ENCODE assay signal across 10 mouse cellular contexts in genomic region chr10:75779206-75780174, GRCm38 (mm10). TPM values are rescaled to one million over a fixed set of nuclear protein-coding genes. Genes with fewer than 3 reads are reported as not detected.
DNase-seq lines count a peak whose midpoint lies in the region; ATAC-seq and TF ChIP-seq lines count a peak whose summit lies in the region.
"Had no signal": no experiment of that assay in that cellular context is flagged by ENCODE, and none has a peak within 500 bp of the region (broad histone marks: within the 10 kb centered on the region; RNA-seq: fewer than 3 reads in every experiment).

No protein-coding gene starts in this region.

- H3K4me1 ChIP-seq in hindbrain, embryonic 10.5 days (replicated peaks): peaks cover 17% of the 10 kb centered on the region
- H3K4me1 ChIP-seq in hindbrain, embryonic 13.5 days (replicated peaks): peaks cover 11% of the 10 kb centered on the region
- peaks cover 18% of the 10 kb centered on the region for H3K4me1 ChIP-seq in embryonic facial prominence, embryonic 13.5 days
- 0 out of 2 replicates have a peak, but pooled peaks cover 4% of the 10 kb centered on the region for H3K4me1 ChIP-seq in lung, postnatal 0 days (ENCODE audit: insufficient read depth, low read depth, low read length)

- H3K4me3 ChIP-seq in hindbrain, embryonic 10.5 days: peak overlapping the region; percentile 20; the same call in 1 of the 2 replicates
- H3K4me3 ChIP-seq in hindbrain, embryonic 13.5 days: no peak overlapping the region
- peak overlapping the region; percentile 46 for H3K4me3 ChIP-seq in embryonic facial prominence, embryonic 13.5 days
- H3K4me3 ChIP-seq in lung, postnatal 0 days (ENCODE audit: low read depth, low read length): peak overlapping the region; percentile 51

- no peak for TF ChIP-seq CTCF in lung, postnatal 0 days (IDR thresholded peaks at IDR 0.05)

- no peak overlapping the region for H3K9ac ChIP-seq in hindbrain, embryonic 13.5 days
- H3K9ac ChIP-seq in embryonic facial prominence, embryonic 13.5 days: no peak overlapping the region
- H3K9ac ChIP-seq in lung, postnatal 0 days (replicated peaks; ENCODE audit: low read depth): no peak overlapping the region

- H3K9me3 ChIP-seq in hindbrain, embryonic 10.5 days: no peaks in the 10 kb centered on the region
- H3K9me3 ChIP-seq in hindbrain, embryonic 13.5 days: no peaks in the 10 kb centered on the region
- no peaks in the 10 kb centered on the region; the same call in 1 of the 2 replicates for H3K9me3 ChIP-seq in embryonic facial prominence, embryonic 13.5 days
- H3K9me3 ChIP-seq in lung, postnatal 0 days (ENCODE audit: low read length): no peaks in the 10 kb centered on the region
- H3K9me3 ChIP-seq: G1E had no signal

- WGBS in hindbrain, embryonic 10.5 days: 49% methylated on average over 15 of the region's 15 CpGs
- WGBS in hindbrain, embryonic 13.5 days: 47% methylated on average over 15 of the region's 15 CpGs
- 35% methylated on average over 15 of the region's 15 CpGs for WGBS in embryonic facial prominence, embryonic 13.5 days
- 31% methylated on average over 15 of the region's 15 CpGs for WGBS in lung, postnatal 0 days

- ATAC-seq in hindbrain, embryonic 13.5 days (ENCODE audit: low FRiP score): no peak
- no peak for ATAC-seq in embryonic facial prominence, embryonic 13.5 days (ENCODE audit: insufficient number of reproducible peaks, insufficient read depth, low FRiP score, low TSS enrichment, low read depth)
- ATAC-seq in lung, postnatal 0 days: peak; percentile 30
- ATAC-seq in activated CD4-positive, CD25-positive, alpha-beta regulatory T cell, adult 4 months: no peak

- DNase-seq in hindbrain, embryonic 10.5 days (ENCODE audit: low spot score): no peak
- DNase-seq in kidney, postnatal 10 days: peak; percentile 59
- peak; percentile 64 for DNase-seq in lung, postnatal 0 days (ENCODE audit: low spot score)
- no peak for DNase-seq in layer of hippocampus, adult 11-12 months (ENCODE audit: low spot score)
- no peak for DNase-seq in cerebellum, postnatal 10 days

- TF ChIP-seq EP300 in lung, postnatal 0 days (IDR thresholded peaks at IDR 0.05): no peak

- peaks cover 54% of the 10 kb centered on the region for H3K27me3 ChIP-seq in hindbrain, embryonic 10.5 days (ENCODE audit: insufficient read depth, poor library complexity, severe bottlenecking)
- peaks cover 80% of the 10 kb centered on the region for H3K27me3 ChIP-seq in hindbrain, embryonic 13.5 days
- peaks cover 15% of the 10 kb centered on the region for H3K27me3 ChIP-seq in embryonic facial prominence, embryonic 13.5 days
- no peaks in the 10 kb centered on the region for H3K27me3 ChIP-seq in lung, postnatal 0 days (replicated peaks; ENCODE audit: insufficient read depth, low read length)

- H3K4me2 ChIP-seq in hindbrain, embryonic 13.5 days: no peak overlapping the region
- H3K4me2 ChIP-seq in embryonic facial prominence, embryonic 13.5 days: peak overlapping the region; percentile 80
- H3K4me2 ChIP-seq in lung, postnatal 0 days (replicated peaks; ENCODE audit: low read depth, low read length): peak overlapping the region; percentile 85

- no peak overlapping the region for H3K27ac ChIP-seq in hindbrain, embryonic 10.5 days
- H3K27ac ChIP-seq in hindbrain, embryonic 13.5 days: no peak overlapping the region
- no peak overlapping the region for H3K27ac ChIP-seq in embryonic facial prominence, embryonic 13.5 days
- H3K27ac ChIP-seq in lung, postnatal 0 days (ENCODE audit: low read length): 0 out of 2 replicates have a peak overlapping the region, but pooled peaks have one; percentile 5

- H3K36me3 ChIP-seq in hindbrain, embryonic 10.5 days: no peaks in the 10 kb centered on the region
- H3K36me3 ChIP-seq in hindbrain, embryonic 13.5 days: no peaks in the 10 kb centered on the region
- no peaks in the 10 kb centered on the region for H3K36me3 ChIP-seq in embryonic facial prominence, embryonic 13.5 days
- H3K36me3 ChIP-seq in lung, postnatal 0 days (ENCODE audit: insufficient read depth, low read length): no peaks in the 10 kb centered on the region
- H3K36me3 ChIP-seq: G1E had no signal

RNA-seq across cellular contexts. Expression of gene Gm20441, which starts 1.3 kb away (rescaled TPM):
- not detected in 2 replicates for polyA plus RNA-seq in hindbrain, embryonic 10.5 days (2016; fragmentation: Nextera tagmentation; extraction: Ambion mirVana)
- not detected in 2 replicates for polyA plus RNA-seq in hindbrain, embryonic 13.5 days (2015; fragmentation: Nextera tagmentation; extraction: Ambion mirVana)
- not detected in 2 replicates for polyA plus RNA-seq in embryonic facial prominence, embryonic 13.5 days (2015; fragmentation: Nextera tagmentation; extraction: Ambion mirVana)
- polyA plus RNA-seq in lung, postnatal 0 days (2015; fragmentation: Nextera tagmentation; extraction: Ambion mirVana): not detected in 2 replicates
- polyA plus RNA-seq in activated CD4-positive, CD25-positive, alpha-beta regulatory T cell, adult 4 months (2017; shearing (Covaris generic)): not detected
- polyA plus RNA-seq: frontal cortex, adult 2 months; G1E had no signal

RNA-seq across cellular contexts. Expression of gene Gstt3, which starts 1.7 kb away (rescaled TPM):
- polyA plus RNA-seq in hindbrain, embryonic 10.5 days (2016; fragmentation: Nextera tagmentation; extraction: Ambion mirVana): 1.4 and 1.9 TPM in 2 replicates
- 0.91 and 1.1 TPM in 2 replicates for polyA plus RNA-seq in hindbrain, embryonic 13.5 days (2015; fragmentation: Nextera tagmentation; extraction: Ambion mirVana)
- polyA plus RNA-seq in embryonic facial prominence, embryonic 13.5 days (2015; fragmentation: Nextera tagmentation; extraction: Ambion mirVana): 11.8 and 16.7 TPM in 2 replicates
- polyA plus RNA-seq in lung, postnatal 0 days (2015; fragmentation: Nextera tagmentation; extraction: Ambion mirVana): 56.6 and 58.9 TPM in 2 replicates
- polyA plus RNA-seq in activated CD4-positive, CD25-positive, alpha-beta regulatory T cell, adult 4 months (2017; shearing (Covaris generic)): 1 to 10 TPM; 3.3 to 6.1 TPM

RNA-seq across cellular contexts. Expression of gene Ddt, which starts 6.3 kb away (rescaled TPM):
- 94.1 and 95.3 TPM in 2 replicates for polyA plus RNA-seq in hindbrain, embryonic 10.5 days (2016; fragmentation: Nextera tagmentation; extraction: Ambion mirVana)
- polyA plus RNA-seq in hindbrain, embryonic 13.5 days (2015; fragmentation: Nextera tagmentation; extraction: Ambion mirVana): 86.6 and 96.6 TPM in 2 replicates
- 77.3 and 79.2 TPM in 2 replicates for polyA plus RNA-seq in embryonic facial prominence, embryonic 13.5 days (2015; fragmentation: Nextera tagmentation; extraction: Ambion mirVana)
- 70.6 and 81.5 TPM in 2 replicates for polyA plus RNA-seq in lung, postnatal 0 days (2015; fragmentation: Nextera tagmentation; extraction: Ambion mirVana)
- polyA plus RNA-seq in activated CD4-positive, CD25-positive, alpha-beta regulatory T cell, adult 4 months (2017; shearing (Covaris generic)): 100 to 1,000 TPM in 1 of 2 experiments, 10 to 100 TPM in 1; 78.9 to 104 TPM

RNA-seq across cellular contexts. Expression of gene Cabin1, which starts 15.3 kb away (rescaled TPM):
- 36.8 and 38.4 TPM in 2 replicates for polyA plus RNA-seq in hindbrain, embryonic 10.5 days (2016; fragmentation: Nextera tagmentation; extraction: Ambion mirVana)
- polyA plus RNA-seq in hindbrain, embryonic 13.5 days (2015; fragmentation: Nextera tagmentation; extraction: Ambion mirVana): 39.5 and 45.7 TPM in 2 replicates
- polyA plus RNA-seq in embryonic facial prominence, embryonic 13.5 days (2015; fragmentation: Nextera tagmentation; extraction: Ambion mirVana): 30.0 and 33.9 TPM in 2 replicates
- polyA plus RNA-seq in lung, postnatal 0 days (2015; fragmentation: Nextera tagmentation; extraction: Ambion mirVana): 33.1 and 34.5 TPM in 2 replicates
- polyA plus RNA-seq in activated CD4-positive, CD25-positive, alpha-beta regulatory T cell, adult 4 months (2017; shearing (Covaris generic)): 10 to 100 TPM; 22.0 to 22.3 TPM

RNA-seq across cellular contexts. Expression of gene Gstt1, which starts 18.9 kb away (rescaled TPM):
- polyA plus RNA-seq in hindbrain, embryonic 10.5 days (2016; fragmentation: Nextera tagmentation; extraction: Ambion mirVana): 3.8 and 4.1 TPM in 2 replicates
- polyA plus RNA-seq in hindbrain, embryonic 13.5 days (2015; fragmentation: Nextera tagmentation; extraction: Ambion mirVana): 7.2 and 7.7 TPM in 2 replicates
- 9.9 and 17.6 TPM in 2 replicates for polyA plus RNA-seq in embryonic facial prominence, embryonic 13.5 days (2015; fragmentation: Nextera tagmentation; extraction: Ambion mirVana)
- 36.4 and 38.3 TPM in 2 replicates for polyA plus RNA-seq in lung, postnatal 0 days (2015; fragmentation: Nextera tagmentation; extraction: Ambion mirVana)
- polyA plus RNA-seq in activated CD4-positive, CD25-positive, alpha-beta regulatory T cell, adult 4 months (2017; shearing (Covaris generic)): 1 to 10 TPM in 1 of 2 experiments, not detected in 1; 1.2 TPM

Comparison
In these comparisons a context has a peak if more than half of its experiments do, and no peak if none do; other contexts are left out.
1. DNase-seq: peak in kidney, postnatal 10 days (single experiment) and lung, postnatal 0 days (single experiment); none in hindbrain, embryonic 10.5 days (single experiment), layer of hippocampus, adult 11-12 months (single experiment) and cerebellum, postnatal 10 days (0 of 2).